Mouse (Mus musculus): ENCODE data around the gene Rxfp2.

Rxfp2 gene

GRCm38 (mm10) chr5:150044533-150044932 lies 26.1 kb downstream of the Rxfp2 start:
- DNase-seq (ENCODE audit: low spot score): no peak

DNA sequence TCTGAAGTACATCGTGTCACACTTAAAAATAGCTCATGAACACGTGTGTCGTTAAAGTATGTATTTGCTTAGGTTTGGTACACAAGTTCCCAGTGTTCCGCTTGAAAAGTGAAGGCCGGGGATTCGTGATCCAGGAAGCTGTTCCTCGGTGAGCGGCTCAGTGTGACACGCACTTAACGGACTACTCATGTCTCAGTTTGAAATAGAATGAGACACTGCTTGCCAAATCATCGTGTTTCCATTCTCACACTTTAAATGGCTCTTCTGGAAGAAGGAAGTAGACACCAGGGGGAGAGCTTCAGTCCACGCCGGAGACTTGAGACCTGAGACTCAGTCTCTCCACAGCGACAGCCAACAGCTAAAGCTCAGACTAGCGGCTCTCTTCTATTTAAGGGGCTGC lies 28.0 kb downstream of the Rxfp2 start:
- DNase-seq (ENCODE audit: low spot score): no peak

DNA sequence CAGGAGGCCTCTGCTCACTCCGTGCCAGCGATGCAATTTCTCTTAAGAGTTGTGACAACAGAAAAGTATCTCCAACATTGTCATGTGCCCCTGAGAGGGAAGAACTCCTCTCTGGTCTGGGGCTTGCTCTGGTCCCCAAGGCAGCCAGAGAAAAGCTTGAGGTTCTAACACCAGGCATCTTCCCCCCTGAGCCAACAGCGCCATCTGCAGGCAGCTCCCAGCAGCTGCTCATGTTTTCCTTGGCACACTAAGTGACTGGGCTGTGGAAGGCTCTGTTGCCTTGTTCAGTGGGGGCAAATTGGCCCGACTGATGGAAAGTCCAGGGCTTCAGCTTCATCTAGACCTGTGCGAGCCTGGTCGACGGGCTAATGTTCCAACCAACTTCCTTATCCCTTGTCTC lies 31.5 kb downstream of the Rxfp2 start:
- DNase-seq (ENCODE audit: low spot score): no peak

- no peak for DNase-seq (ENCODE audit: low spot score)
Measured at GRCm38 (mm10) chr5:150051828-150052227, 33.4 kb downstream of the Rxfp2 start.

DNA sequence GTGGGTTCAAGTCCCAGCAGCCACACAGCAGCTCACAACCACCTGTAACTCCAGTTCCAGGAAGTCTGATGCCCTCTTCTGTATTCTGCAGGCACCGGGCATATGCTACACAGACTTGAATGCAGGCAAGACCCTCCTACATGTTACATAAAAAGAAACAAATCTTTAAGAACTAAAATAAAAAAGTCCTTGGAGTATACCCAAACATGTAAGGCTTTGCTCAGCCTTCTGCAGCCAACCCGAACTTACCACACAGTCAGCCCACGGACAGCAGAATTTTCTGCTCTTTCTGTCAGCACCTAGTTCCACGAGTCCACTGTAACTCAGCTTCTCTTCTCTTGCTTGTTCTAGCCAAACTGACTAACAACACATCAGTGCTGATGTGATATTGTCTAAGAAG lies 34.8 kb downstream of the Rxfp2 start:
- DNase-seq (ENCODE audit: low spot score): no peak

- no peak for DNase-seq (ENCODE audit: low spot score)
Measured at GRCm38 (mm10) chr5:150053956-150054355, 35.5 kb downstream of the Rxfp2 start.

DNA sequence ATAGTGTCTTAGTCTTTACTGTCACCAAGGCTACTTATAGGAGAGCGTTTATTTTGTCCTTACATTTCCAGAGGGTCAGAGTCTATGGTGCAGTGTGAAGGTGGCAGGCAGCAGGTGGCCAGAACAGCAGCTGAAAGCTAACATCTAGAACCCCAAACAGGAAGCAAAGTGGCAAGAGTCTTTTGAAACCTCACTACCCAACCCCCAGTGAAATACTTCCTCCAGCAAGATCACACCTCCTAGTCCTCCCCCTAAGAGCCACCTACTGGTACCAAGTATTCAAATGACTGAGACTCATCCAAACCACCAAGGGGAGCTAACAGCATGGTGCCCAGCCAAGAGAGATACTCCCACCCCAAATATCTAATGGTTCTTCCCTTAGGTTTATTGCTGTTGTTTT lies 36.8 kb downstream of the Rxfp2 start:
- DNase-seq (ENCODE audit: low spot score): no peak

DNA sequence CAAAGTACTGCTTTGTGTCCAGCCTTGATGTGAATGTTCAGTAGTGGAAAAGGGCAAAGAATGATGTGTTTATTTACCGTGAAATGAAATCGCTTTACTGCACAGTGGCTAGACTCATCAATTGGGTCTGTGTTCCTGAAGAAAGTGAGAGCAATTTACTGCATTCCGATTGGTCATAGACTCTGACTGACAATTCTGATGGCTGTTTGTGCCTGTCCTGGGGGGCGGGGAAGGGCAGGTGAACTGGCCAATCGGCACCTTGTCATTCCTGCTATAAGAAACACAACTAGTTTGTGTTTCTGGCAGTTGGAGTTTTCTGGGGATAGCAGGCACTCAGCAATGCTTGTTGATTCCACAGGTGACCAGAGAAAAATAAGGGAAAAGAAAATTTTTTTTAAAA lies 37.6 kb downstream of the Rxfp2 start:
- no peak for DNase-seq (ENCODE audit: low spot score)

GRCm38 (mm10) chr5:150058845-150059244 lies 40.4 kb downstream of the Rxfp2 start:
- no peak for DNase-seq (ENCODE audit: low spot score)

DNA sequence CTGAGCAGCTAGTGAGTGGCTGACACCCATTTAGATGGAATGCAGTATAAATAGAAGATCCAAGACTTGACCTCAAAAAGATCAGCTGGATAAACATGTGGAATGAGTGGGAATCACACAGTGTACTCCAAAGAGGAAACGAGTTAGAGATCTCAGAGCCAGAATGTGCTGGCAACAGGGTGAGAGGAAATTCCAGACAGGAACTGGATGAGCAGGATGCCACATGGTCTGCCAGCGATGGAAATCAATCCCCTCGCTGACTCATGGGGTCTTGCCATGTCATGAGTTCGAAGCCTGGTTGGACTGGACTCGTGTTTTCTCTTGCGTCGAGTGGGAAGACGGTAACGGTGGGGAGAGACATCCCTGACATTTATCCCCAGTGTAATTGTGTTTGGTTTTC lies 41.0 kb downstream of the Rxfp2 start:
- DNase-seq (ENCODE audit: low spot score): no peak

DNA sequence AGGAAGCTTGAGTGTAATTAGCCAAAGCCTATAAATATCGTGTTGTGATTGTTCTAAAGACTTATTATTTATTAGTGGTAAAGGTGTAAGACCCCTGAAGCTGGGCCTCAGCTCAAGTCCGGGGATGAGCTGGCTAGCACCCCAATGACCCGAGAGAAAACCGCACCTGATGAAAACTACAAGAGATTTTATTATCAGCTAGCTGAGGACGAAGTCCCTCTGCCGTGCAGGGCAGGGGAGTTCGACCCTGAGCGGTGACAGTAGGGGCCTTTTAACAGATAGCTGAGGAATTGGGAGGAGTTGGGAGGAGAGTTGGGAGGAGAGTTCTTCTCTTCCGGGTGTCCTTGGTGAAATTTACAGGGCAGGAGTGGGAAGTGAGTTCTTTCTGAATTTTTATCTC lies 42.6 kb downstream of the Rxfp2 start:
- no peak for DNase-seq (ENCODE audit: low spot score)

- DNase-seq (ENCODE audit: low spot score): no peak
Measured at GRCm38 (mm10) chr5:150064286-150064685, 45.8 kb downstream of the Rxfp2 start.

DNA sequence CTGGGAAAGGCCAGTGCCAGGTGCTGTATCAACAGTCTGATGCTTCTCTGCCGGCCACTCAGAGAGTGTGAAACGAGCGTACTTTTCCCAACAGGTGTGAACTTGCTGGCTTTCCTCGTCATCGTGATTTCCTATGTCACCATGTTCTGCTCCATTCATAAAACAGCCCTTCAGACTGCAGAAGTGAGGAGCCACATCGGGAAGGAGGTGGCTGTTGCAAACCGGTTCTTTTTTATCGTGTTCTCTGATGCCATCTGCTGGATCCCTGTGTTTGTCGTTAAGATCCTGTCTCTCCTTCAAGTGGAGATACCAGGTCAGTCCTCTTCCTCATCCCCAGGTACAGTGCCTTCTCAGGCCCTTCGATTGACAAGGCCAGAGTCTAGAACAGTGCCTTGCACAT lies 51.6 kb downstream of the Rxfp2 start:
- no peak for DNase-seq (ENCODE audit: low spot score)

DNA sequence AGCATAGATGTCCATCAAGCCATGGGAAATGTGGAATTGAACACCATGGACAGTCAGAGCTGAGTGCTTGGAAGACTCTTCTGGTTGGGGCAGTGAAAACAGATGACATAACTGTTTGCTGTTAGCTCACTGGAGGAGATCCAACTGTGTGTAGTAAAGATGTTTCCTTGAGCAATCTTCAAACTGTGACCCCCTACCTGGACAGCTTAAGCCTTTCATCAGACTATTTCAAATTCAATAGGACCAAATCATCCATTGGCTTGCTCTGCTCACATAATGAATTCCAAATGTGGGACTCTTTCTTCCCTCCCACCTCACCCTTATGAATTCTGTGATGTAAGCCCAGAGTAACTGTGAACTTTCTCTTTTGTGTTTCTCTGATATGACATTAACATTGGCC lies 53.3 kb downstream of the Rxfp2 start:
- DNase-seq (ENCODE audit: low spot score): no peak

GRCm38 (mm10) chr5:150079866-150080797 lies 61.7 kb downstream of the Rxfp2 start:
- DNase-seq (ENCODE audit: low spot score): no peak

- DNase-seq (ENCODE audit: low spot score): no peak
Measured at GRCm38 (mm10) chr5:150082696-150083095, 64.2 kb downstream of the Rxfp2 start.

- DNase-seq (ENCODE audit: low spot score): no peak
Measured at GRCm38 (mm10) chr5:150083190-150083589, 64.7 kb downstream of the Rxfp2 start.

GRCm38 (mm10) chr5:150097620-150098019 lies 79.1 kb downstream of the Rxfp2 start:
- no peak for DNase-seq (ENCODE audit: low spot score)

DNA sequence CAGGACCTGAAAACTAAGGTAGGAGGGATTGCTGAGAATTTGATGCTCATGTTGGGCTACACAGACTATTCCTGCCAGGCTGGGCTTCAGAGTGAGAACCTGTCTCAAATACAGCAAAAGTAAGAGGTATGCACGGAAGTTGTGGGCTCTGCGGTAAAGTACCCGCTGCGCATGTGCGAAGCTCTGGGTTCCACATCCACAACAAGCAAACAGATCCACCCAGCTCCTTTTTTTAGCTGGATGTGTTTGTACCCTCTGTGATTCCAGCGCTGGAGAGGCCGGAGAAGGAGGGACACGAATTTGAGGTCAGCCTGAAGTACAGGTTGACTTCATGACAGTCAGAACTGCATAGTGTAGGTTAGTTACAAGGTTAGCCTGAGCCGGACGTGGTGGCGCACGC lies 80.3 kb downstream of the Rxfp2 start:
- DNase-seq (ENCODE audit: low spot score): no peak

GRCm38 (mm10) chr5:150101789-150102188 lies 83.3 kb downstream of the Rxfp2 start:
- no peak for DNase-seq (ENCODE audit: low spot score)

DNA sequence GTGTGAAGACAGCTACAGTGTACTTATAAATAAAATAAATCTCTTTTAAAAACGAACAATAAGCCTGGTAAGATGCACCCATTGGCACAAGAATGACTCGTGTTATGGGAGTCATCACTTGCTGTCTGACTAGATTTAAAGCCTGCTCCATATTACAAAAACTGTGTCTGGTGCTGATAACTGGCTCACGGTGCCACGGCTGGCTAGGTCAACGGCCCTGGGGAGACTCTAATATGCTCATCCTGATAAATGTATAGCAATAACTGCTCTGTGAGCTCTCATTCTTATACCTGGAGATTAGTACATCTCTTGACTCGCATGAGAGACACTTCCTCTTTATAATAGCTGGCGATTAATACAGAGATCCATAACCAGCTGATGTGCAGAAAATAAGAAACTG lies 87.9 kb downstream of the Rxfp2 start:
- no peak for DNase-seq (ENCODE audit: low spot score)

DNA sequence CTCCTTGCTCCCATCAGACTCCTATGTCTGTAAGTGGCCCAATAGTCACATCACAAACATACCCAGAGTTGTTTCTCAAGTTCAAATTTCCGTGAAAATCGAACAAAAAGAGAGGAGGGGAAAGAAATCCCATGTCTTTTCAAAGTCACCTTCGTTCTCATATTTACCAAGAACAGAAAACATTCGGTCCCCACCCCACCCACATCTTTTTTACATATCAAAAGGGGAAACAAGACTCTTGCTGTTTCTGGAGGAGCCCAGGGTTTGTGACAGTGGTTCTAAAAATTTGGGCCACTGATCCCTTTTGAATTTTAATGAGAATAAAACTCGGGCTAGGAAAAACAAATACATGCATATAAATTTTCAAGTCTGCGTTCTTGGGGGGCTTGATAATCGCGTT lies 92.8 kb downstream of the Rxfp2 start:
- no peak for DNase-seq (ENCODE audit: low spot score)

GRCm38 (mm10) chr5:150114007-150114406 lies 95.5 kb downstream of the Rxfp2 start:
- no peak for DNase-seq (ENCODE audit: low spot score)

- DNase-seq (ENCODE audit: low spot score): no peak
Measured at GRCm38 (mm10) chr5:150114778-150115177, 96.3 kb downstream of the Rxfp2 start.
